Mouse (Mus musculus) liver, adult 10 weeks (tissue): Measurements from ENCODE around the gene Aif1. TPM values are rescaled to one million over a fixed set of nuclear protein-coding genes. Genes with fewer than 3 reads are reported as not detected.

Source experiments
- polyA plus RNA-seq: library from polyadenylated mRNA; stranded (reverse); fragments of 350-450 nt; fragmentation: Illumina TruSeq; extraction: RNeasy Lipid Tissue Mini Kit (QIAGEN cat#74804); gene quantifications from one replicate; pipeline ENCODE4 v1.2.3, GENCODE M21; 2014; ENCODE audit warnings: low read depth, low replicate concordance

The Aif1 gene
- 7.5 TPM for polyA plus RNA-seq

DNA sequence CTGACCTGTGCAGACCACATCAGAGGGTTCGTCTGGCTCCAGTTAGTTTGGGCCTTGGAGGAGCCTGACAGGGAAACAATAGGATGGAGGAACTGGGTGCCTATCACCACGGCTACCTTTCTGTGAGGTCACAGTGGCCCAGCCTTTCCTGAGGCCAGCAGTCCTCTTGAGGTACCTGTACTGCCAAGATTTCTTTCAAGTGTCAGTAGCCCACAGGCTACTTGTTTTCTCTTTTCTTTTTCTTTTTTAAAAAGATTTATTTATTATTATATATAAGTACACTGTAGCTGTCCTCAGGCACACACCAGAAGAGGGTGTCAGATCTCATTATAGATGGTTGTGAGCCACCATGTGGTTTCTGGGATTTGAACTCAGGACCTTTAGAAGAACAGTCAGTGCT is at the start of gene Aif1:
TSS of gene Aif1 (minus strand) at position 101 of the 400 bp plus-strand sequence.

DNA sequence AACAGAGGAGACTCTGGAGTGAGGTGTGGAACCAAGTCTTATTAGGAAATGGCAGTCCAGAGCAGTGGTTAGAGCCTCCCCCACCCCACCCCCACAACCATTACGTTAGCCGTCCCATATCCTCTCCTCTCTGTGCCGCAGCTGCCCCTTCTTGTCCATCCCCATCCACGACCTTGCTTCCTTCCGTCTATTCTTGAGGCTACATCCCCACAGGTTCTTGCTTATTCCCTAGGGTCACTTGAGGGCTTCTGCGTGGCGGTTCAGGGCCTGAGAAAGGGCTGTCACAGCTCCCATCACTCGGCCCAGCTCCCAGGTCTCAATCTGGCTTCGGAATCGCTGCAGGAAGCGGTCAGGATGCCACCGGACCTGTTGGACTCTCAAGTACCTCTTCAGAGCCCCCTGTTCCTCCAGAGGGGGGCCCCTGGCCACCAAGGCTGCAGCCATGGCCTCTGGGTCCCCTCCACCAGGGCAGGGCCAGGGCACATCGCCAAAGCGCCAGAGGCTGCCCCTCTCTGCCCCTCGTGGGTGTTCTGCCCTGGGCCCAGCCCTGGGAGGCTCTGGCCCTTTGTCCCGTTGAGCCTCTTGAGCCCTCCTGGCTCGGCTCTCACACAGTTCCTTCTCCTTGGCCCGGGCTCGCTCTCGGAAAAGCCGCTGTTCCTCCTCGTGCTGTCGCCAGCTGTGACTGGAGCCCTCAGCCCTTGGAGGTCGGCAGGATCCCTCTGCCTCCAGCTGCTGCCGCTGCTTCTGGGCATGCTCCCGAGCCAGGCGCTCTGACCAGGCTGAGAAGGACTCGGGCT is 44.5 kb upstream of the Aif1 start, which contains the start of gene Gm16181:
TSS of gene Gm16181 (plus strand) at position 679 of the 797 bp plus-strand sequence.

DNA sequence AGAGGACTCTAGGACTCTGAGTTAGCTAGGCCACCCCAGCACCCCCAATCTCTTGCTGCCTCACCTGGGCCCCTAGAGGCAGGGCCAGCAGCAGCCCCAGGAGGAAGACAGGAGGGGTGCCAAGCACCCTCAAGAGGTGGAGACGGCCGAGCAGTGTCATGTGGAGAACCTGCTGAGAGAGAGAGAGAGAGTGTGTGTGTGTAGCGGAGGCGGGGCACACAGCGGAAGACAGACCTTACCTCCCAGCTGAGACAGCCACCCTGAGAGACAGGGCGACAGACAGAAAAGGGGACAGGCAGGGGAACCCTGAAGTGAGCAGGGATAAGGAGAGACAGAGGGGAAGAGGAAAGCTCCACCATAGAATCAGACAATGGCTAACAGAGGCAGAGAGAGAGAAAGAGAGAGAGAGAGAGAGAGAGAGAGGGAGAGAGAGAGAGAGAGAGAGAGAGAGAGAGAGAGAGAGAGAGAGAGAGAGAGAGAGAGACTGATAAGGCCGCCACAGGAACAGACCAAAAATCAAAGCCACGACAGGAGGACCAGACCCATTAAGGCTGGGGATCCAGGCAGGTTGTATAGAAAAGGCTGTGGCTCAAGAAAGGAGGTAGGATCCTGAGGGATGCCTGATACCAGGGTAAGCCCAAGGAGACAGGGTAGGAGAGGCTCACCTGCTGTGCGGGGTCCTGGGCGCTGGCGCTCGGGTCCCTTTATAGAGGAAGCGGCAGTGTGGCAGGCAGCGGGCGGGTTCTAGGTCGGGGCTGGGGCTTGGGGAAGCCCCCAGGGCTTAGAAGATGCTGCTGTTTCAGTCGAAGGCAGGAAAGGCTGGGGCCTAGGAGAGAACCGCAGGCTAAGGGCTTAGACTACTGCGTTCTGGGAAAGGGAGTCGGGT is 28.9 kb upstream of the Aif1 start, which contains the start of gene Lta:
TSS of gene Lta (minus strand) at position 858 of the 886 bp plus-strand sequence.

DNA sequence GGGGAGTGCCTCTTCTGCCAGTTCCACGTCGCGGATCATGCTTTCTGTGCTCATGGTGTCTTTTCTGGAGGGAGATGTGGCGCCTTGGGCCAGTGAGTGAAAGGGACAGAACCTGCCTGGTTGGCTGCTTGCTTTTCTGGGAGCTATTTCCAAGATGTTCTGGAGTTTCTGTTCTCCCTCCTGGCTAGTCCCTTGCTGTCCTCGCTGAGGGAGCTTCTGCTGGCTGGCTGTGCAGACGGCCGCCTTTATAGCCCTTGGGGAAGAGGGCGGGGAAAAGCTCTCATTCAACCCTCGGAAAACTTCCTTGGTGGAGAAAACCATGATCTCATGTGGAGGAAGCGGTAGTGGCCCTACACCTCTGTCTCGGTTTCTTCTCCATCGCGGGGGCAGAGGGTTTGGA is 25.9 kb upstream of the Aif1 start, which contains the start of gene Tnf:
TSS of gene Tnf (minus strand) at position 221 of the 400 bp plus-strand sequence.

DNA sequence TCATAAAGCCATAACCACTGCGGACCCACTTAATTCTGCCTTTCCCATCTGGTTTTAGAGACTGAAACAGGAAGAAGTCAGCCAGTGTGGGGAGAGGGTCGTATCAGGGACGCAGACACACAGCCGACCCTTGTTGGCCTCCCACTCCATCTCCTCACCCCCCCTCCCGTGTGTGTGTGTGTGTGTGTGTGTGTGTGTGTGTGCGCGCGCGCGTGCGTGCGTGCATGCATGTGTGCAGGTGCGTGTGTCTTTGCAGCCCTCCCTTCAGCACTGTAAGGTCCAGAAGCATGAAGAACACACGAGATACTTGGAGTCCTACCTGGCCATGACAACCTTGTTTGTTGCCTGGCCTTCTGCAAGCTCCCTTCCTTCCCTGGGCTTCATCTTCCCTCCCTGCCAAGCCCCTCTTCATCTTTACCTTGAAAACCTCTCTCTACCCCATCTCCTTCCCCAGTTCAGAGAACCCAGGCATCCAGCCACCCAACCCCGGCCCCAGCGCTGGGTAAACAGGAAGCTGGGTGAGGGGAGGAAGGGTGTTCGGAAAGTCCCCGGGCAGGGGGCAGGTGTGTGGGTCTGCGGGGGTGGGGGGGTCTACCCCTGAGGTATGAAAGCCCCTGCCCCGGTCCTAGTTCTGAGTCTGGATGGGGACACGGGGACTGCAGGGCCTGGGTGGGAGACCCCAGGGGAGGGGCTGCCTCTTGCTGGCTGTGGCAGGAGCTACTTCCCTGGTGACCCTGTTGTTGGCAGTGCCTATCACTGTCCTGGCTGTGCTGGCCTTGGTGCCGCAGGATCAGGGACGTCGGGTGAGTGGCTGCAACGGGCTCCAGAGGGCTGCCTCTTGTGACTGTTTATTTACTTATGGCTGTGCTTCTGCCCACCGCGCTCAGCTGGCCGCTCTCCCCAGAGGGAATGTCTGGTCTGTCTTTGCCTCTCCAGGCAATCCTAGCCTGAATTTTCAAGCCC is 18.3 kb upstream of the Aif1 start, which contains the start of gene Ltb:
TSS of gene Ltb (plus strand) at position 559 of the 963 bp plus-strand sequence.

DNA sequence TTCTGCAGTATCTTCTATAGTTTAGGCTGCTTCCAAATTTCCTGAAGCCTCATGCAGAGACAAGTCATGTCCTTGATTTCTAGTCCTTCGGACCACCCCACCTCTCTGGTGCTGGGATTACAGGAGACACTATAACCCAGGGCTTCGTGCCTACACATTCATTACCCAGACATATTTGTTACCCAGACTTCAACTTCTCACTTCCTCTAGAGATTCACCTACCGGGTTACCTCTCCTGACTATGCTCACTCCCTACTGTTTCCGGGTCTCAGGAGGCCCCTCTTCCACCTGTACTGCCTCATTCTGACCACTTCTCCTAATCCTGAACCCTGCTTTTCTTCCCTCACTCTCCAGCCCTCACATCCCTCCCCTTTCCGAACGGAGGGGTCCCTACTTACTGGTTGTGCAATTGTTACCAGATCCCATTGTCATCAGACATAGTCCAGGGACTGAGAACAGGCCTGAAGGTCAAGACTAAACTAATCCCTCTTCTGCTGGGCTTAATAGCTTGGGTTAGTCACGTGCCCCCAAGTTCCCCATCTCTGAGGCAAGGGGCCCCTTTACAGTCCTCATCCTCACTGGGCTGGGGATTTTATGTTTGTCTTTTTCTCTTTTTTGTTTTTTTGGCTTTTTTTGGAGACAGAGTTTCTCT is 12.2 kb upstream of the Aif1 start, which contains the start of gene Lst1:
TSS of gene Lst1 (minus strand) at position 481 of the 652 bp plus-strand sequence.

DNA sequence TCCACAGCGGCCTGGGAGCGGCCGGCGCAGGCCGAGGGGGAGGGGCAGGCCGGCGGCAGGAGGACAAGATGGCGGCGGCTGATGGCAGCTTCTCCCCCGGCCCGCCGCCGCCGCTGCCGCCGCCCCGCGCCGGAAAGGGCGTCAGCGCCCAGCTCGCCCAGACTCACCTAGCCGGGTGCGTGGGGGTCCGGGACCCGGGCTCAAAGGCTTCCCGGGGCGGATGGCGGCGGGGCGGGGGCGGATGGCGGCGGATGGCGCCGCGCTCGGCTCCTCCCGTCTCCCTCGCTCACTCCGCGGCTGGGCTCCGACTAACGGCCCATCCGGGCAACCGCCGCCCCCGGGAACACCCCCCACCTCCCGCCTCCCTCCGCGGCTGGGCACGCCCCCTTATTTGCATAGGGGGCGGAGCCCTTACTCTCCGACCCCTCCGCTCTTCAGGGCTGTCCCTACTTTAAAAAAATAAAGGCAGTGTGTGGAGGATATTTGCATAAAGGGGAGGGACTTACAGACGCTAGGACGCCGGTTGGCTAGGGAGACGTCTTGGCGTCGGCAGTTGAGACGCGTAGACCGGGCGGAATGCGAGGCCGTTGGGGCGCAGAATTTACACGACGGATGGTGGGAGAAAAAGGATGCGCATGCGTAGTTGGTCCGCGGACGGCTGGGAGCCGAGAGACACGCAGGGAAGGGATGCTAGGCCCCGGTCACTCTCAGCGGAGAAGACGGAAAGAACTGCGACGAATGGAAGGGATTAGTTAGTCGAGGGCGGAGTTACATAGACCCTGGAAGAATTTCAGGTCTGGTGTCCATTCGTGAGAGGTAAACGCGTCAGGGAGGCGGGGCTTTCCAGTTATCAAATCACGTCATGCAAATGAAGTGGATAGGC is 11.1 kb downstream of the Aif1 start, which contains the start of gene Prrc2a:
TSS of gene Prrc2a (minus strand) at position 330 of the 883 bp plus-strand sequence.

DNA sequence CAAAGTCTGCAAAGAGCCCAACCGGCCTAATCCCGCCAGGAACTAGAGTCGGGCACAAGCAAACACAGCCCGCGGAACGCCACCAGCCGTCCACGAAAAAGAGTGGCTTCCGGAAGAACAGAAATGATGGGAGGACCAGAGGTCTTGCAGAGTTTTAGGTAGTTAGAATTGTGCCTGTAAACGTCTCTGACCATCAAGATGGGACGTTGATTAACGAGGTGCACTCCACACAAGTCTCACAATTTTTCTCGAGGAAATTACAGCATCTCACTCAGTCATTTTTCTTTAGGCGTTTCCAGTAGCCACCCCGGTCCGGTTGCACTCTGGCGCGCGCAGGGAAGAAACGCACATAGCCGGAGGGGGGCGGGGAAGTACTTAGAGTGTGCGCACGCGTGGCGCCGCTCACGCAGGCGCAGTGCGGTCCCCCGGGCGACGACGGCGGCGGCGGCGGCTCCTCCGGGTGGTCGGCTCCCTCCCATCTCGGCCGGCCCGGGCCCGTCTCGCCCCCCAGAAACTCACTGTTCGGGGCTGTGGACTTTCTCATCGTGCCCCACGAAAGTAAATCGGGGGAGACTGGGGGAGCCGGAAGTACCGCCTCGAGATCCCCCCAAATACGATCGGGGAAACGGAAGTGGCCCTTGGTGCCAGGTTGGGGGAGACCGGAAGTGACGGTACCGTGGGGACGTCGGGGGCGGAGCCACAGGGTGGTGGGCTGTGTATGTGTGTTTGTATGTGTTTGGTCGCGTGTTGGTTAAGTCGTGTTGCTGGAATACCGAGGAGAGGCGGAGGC is 40.9 kb downstream of the Aif1 start, which contains the start of gene Bag6:
TSS of gene Bag6 (plus strand) at position 378 of the 790 bp plus-strand sequence.

DNA sequence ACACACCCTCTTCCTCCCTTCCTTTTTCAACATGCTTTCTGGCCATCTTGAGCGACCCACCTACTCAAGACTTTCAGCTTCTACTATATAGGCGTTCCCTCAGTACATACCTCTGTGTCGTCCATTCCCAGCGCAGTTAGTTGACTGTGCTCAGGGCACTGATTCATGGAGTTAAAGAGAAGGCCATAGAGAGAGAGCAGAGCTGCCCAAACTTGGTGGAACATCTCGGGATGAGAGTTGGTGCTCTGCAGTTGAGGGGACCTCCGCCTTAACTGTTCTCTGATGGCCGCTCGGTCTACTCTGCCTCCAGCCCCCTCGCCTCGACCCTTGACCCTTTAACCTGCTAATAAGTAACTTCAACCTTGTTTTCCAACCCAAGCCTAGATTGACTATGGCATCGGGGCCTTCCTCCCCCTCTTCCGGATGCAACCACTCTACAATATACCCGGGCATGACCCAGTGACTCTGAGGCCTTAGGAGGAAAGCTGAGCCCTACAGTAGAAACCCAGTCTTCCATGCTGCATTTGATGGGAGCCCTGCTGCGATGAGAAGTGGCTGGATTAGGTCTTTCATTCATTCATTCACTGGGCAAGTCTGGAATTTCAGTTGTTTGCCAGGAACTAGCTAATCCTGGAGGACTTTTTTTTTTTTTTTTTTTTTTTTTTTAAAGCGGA is 44.2 kb downstream of the Aif1 start, which contains the start of gene Apom:
TSS of gene Apom (minus strand) at position 551 of the 674 bp plus-strand sequence.

DNA sequence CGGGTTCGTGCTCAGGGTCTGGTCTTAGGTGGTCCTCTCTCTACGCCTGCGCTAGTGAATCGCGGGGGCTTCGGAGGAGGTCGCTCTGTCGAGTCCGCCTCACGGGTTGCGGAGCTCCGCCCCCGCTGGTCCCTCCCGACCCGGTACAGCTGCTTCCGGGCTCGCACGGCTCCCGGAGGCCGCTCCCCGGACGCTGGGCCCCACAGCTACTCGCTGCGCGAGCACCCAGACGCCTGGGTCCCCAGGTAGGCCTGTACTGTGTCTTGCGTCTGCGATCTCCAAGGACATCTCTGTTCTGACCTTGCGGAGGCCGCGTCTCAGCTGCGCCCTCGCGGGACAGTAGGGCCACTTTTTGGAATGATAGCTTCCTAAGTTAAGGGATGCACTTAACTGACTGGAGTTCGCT is 49.7 kb downstream of the Aif1 start, which contains the start of gene D17H6S53E:
TSS of gene D17H6S53E (plus strand) at position 168 of the 406 bp plus-strand sequence.

DNA sequence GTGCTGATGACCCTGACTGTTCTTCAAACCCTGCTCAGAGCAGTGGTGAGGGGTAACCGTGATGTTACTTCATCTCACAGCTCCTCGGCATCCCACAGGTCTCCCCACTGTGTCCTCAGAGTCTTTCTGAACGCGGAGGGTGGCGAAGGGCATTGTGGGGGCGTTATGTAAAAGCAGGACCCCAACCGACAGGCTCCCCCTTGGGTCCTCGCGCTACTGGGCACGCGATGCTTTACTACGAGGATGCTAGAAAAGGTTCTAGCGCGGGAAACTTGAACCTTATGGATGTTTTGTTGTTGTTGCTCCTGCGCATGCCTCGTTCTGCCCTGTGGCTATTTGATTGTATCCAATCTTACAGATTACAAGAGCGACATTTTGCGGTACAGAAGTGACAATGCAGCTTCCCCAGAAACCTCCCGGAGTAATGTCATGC is 54.0 kb downstream of the Aif1 start, which contains the start of gene Csnk2b:
TSS of gene Csnk2b (minus strand) at position 183 of the 433 bp plus-strand sequence.

DNA sequence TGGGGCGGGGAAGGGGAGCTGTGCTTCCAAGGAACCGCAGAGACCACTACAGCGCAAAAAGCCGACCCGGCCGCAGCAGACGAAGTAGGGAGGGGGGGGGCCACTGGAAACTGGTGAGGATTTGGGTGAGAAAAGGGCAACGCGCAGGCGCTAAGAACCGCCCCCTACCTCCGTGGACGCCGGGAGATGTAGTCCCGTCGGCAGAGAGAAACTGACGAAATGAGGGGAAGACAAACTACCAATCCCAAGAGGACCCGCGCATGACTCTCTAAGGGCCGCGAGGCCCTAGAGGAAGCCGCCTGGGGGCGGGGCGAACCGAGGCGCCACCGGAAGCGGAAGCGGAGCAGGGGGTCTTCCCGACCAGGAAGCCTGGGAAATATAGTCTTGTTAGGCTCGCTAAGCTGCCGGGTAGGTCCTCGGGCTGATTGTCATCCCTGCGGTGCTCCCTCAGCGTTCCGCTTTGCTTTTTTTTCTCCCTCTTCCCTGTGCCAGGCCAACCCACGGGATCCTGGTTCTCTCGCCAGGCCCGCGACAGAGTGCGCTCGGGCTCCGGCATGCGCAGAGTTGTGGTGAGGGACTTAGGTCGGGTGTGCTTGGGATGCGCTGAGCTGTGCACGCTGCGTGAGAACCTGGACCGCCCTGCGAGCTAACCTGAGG is 54.6 kb downstream of the Aif1 start, which contains the start of gene Gpank1:
TSS of gene Gpank1 (plus strand) at position 313 of the 657 bp plus-strand sequence.

Other genes with a start within 250 kb of the Aif1 start
- gene Neu1, start 244.8 kb downstream of the Aif1 start, polyA plus RNA-seq: 3.7 TPM
- 1.3 TPM for gene Hspa1b, start 216.8 kb downstream of the Aif1 start, polyA plus RNA-seq
- not detected for gene Gm20481, start 206.2 kb downstream of the Aif1 start, polyA plus RNA-seq
- not detected for gene Hspa1a, start 203.9 kb downstream of the Aif1 start, polyA plus RNA-seq
- gene Hspa1l, start 203.4 kb downstream of the Aif1 start, polyA plus RNA-seq: not detected
- gene Lsm2, start 194.2 kb downstream of the Aif1 start, polyA plus RNA-seq: 12.7 TPM
- gene Vars, start 175.1 kb downstream of the Aif1 start, polyA plus RNA-seq: 1.2 TPM
- not detected for gene Vwa7, start 159.5 kb downstream of the Aif1 start, polyA plus RNA-seq
- gene Sapcd1, start 148.1 kb downstream of the Aif1 start, polyA plus RNA-seq: not detected
- 1.1 TPM for gene Msh5, start 129.3 kb downstream of the Aif1 start, polyA plus RNA-seq
- 5.7 TPM for gene Clic1, start 126.1 kb downstream of the Aif1 start, polyA plus RNA-seq
- gene Ddah2, start 117.0 kb downstream of the Aif1 start, polyA plus RNA-seq: not detected
- gene Ly6g6c, start 110.7 kb downstream of the Aif1 start, polyA plus RNA-seq: not detected
- not detected for gene Mpig6b, start 109.9 kb downstream of the Aif1 start, polyA plus RNA-seq
- gene Ly6g6e, start 99.2 kb downstream of the Aif1 start, polyA plus RNA-seq: not detected
- not detected for gene Ly6g6d, start 98.0 kb downstream of the Aif1 start, polyA plus RNA-seq
- not detected for gene Ly6g6f, start 90.5 kb downstream of the Aif1 start, polyA plus RNA-seq
- gene Abhd16a, start 86.8 kb downstream of the Aif1 start, polyA plus RNA-seq: 4.4 TPM
- gene Ly6g5c, start 67.8 kb downstream of the Aif1 start, polyA plus RNA-seq: not detected
- not detected for gene Ly6g5b, start 60.6 kb downstream of the Aif1 start, polyA plus RNA-seq
- 1.4 TPM for gene Gpank1, start 54.6 kb downstream of the Aif1 start, polyA plus RNA-seq
- 97.4 TPM for gene Csnk2b, start 54.0 kb downstream of the Aif1 start, polyA plus RNA-seq
- 1.3 TPM for gene D17H6S53E, start 49.7 kb downstream of the Aif1 start, polyA plus RNA-seq
- 85.5 TPM for gene Apom, start 44.0 kb downstream of the Aif1 start, polyA plus RNA-seq
- 5.2 TPM for gene Bag6, start 40.9 kb downstream of the Aif1 start, polyA plus RNA-seq
- 3.7 TPM for gene Prrc2a, start 11.2 kb downstream of the Aif1 start, polyA plus RNA-seq
- not detected for gene Lst1, start 12.4 kb upstream of the Aif1 start, polyA plus RNA-seq
- gene Ltb, start 18.4 kb upstream of the Aif1 start, polyA plus RNA-seq: not detected
- 0.26 TPM for gene Tnf, start 25.9 kb upstream of the Aif1 start, polyA plus RNA-seq
- not detected for gene Lta, start 29.3 kb upstream of the Aif1 start, polyA plus RNA-seq
- gene Gm16181, start 44.8 kb upstream of the Aif1 start, polyA plus RNA-seq: not detected
- gene Atp6v1g2, start 57.6 kb upstream of the Aif1 start, polyA plus RNA-seq: 2.6 TPM
- gene Nfkbil1, start 59.7 kb upstream of the Aif1 start, polyA plus RNA-seq: 0.87 TPM
- 7.4 TPM for gene Ddx39b, start 65.7 kb upstream of the Aif1 start, polyA plus RNA-seq
- 78.7 TPM for gene H2-D1, start 86.7 kb upstream of the Aif1 start, polyA plus RNA-seq
- gene H2-Q1, start 144.3 kb upstream of the Aif1 start, polyA plus RNA-seq: 18.4 TPM
- gene H2-Q2, start 166.2 kb upstream of the Aif1 start, polyA plus RNA-seq: 2.7 TPM
- gene H2-Q4, start 203.5 kb upstream of the Aif1 start, polyA plus RNA-seq: 22.6 TPM
- 10.0 TPM for gene H2-Q6, start 248.8 kb upstream of the Aif1 start, polyA plus RNA-seq